Mouse (Mus musculus): ENCODE measurements at regions not wholly inside any gene's neighbourhood (a gene's known extent, or its start where the extent isn't known, plus 50 kb on each side); places are given as distances from the start of the nearest gene placed in this dataset.

GRCm38 (mm10) chr6:100942956-100943355, 109.5 kb downstream of the Ppp4r2 start:
- TF ChIP-seq CTCF (IDR thresholded peaks at IDR 0.05; ENCODE audit: borderline replicate concordance, extremely low read depth, insufficient read depth, insufficient read length) (no peak), POLR2A (IDR thresholded peaks at IDR 0.05; ENCODE audit: borderline replicate concordance, extremely low read depth, insufficient read depth, insufficient read length, poor library complexity, severe bottlenecking) (no peak)

Measured in brain, embryonic 14.5 days (tissue).